Mouse (Mus musculus): ENCODE data around the gene Fam71f1. TPM values are rescaled to one million over a fixed set of nuclear protein-coding genes. Genes with fewer than 3 reads are reported as not detected.

The Fam71f1 gene
- not detected for polyA plus RNA-seq (2017; shearing (Covaris generic))

DNA sequence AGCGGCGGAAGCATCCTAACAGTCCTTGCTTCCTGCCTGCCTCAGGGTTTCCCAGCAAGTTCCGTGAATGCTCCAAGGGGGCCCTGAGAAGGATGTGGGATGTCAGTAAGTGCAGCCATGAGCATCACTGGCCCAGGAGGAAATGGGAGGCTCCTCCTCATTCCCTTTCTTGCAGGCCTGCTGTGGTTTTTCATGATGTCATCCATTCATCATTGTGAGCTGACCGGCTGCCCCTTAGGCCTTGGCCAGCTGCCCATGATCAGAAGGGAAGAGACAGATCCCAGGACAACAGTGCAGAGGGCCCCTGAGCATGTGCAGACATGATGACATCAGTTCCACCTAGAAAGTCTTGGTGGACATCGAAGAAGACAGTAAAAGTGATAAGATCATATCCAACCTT, at the start of gene Fam71f1:
TSS of gene Fam71f1 (plus strand) at position 262 of the 400 bp plus-strand sequence.

GRCm38 (mm10) chr6:29272312-29273072, 46.4 kb upstream of the Fam71f1 start, which contains the start of gene Hilpda:
TSS of gene Hilpda (plus strand) at chr6:29272488.

GRCm38 (mm10) chr6:29279293-29279692, 39.6 kb upstream of the Fam71f1 start, which contains the start of gene Fam71f2:
TSS of gene Fam71f2 (plus strand) at chr6:29279593.

GRCm38 (mm10) chr6:29347665-29348370, 28.9 kb downstream of the Fam71f1 start, which contains the start of gene Calu:
TSS of gene Calu (plus strand) at chr6:29348069.

Other genes starting within 250 kb of the Fam71f1 start
- gene Rbm28, start 154.1 kb upstream of the Fam71f1 start, polyA plus RNA-seq (2017; shearing (Covaris generic)), result 78.7 TPM
- not detected for gene Prrt4, start 139.6 kb upstream of the Fam71f1 start, polyA plus RNA-seq (2017; shearing (Covaris generic))
- gene Impdh1, start 102.8 kb upstream of the Fam71f1 start, polyA plus RNA-seq (2017; shearing (Covaris generic)), result 76.0 TPM
- 34.3 TPM for gene Hilpda, start 46.7 kb upstream of the Fam71f1 start, polyA plus RNA-seq (2017; shearing (Covaris generic))
- 0.62 TPM for gene Fam71f2, start 39.5 kb upstream of the Fam71f1 start, polyA plus RNA-seq (2017; shearing (Covaris generic))
- gene Calu, start 28.9 kb downstream of the Fam71f1 start, polyA plus RNA-seq (2017; shearing (Covaris generic)), result 127 TPM
- gene Opn1sw, start 69.3 kb downstream of the Fam71f1 start, polyA plus RNA-seq (2017; shearing (Covaris generic)), result not detected
- gene Ccdc136, start 77.2 kb downstream of the Fam71f1 start, polyA plus RNA-seq (2017; shearing (Covaris generic)), result 1.9 TPM
- gene Flnc, start 114.1 kb downstream of the Fam71f1 start, polyA plus RNA-seq (2017; shearing (Covaris generic)), result not detected
- 358 TPM for gene Atp6v1f, start 148.6 kb downstream of the Fam71f1 start, polyA plus RNA-seq (2017; shearing (Covaris generic))
- 0.44 TPM for gene Atp6v1fnb, start 152.3 kb downstream of the Fam71f1 start, polyA plus RNA-seq (2017; shearing (Covaris generic))
- gene Kcp, start 188.8 kb downstream of the Fam71f1 start, polyA plus RNA-seq (2017; shearing (Covaris generic)), result not detected
- gene Irf5, start 207.5 kb downstream of the Fam71f1 start, polyA plus RNA-seq (2017; shearing (Covaris generic)), result 48.5 TPM

All from inflammation-experienced regulatory T-cells, adult 16 weeks (primary cell).